Mouse (Mus musculus) heart, adult 8-10 months (tissue): Measurements from ENCODE around the gene Arl15. TPM values are rescaled to one million over a fixed set of nuclear protein-coding genes. Genes with fewer than 3 reads are reported as not detected.

ENCODE experiments used
- DNase-seq: peaks from one replicate; pipeline ENCODE4 v3.0.0; 2022; ENCODE audit warnings: low spot score
- total RNA-seq, 4 experiments: library from RNA; stranded (reverse); gene quantifications; 2 replicates each; pipeline ENCODE4 v1.2.4; 2022

Arl15 gene
- total RNA-seq, 4 experiments from 2014 or later, result 7.1 to 8.2 (median 8.0) TPM

- DNase-seq, result no peak
Observed at GRCm38 (mm10) chr13:113983633-113984032, 189.3 kb downstream of the Arl15 start.

DNA sequence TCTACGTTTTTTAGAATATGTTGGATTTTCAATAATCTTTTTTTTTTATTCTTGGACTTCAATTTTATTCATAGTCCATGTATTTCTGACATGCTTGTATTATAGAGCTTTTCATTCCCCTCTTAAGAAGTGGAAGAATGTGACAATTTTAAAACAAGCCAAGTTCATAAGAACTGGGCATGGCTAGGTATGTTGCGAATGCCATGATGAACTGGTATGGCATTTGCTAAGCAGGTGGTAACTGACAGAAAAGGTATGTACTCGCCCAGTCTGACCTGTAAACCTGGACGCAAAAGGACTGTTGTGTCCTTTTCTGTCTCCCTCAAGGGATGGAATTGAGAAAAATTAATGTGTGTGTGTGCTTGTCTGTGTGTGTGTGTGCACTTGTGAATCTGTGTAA is 190.2 kb downstream of the Arl15 start:
- DNase-seq, result no peak

- DNase-seq, result peak; percentile 24
Observed at GRCm38 (mm10) chr13:113986864-113987562, 192.7 kb downstream of the Arl15 start.

DNA sequence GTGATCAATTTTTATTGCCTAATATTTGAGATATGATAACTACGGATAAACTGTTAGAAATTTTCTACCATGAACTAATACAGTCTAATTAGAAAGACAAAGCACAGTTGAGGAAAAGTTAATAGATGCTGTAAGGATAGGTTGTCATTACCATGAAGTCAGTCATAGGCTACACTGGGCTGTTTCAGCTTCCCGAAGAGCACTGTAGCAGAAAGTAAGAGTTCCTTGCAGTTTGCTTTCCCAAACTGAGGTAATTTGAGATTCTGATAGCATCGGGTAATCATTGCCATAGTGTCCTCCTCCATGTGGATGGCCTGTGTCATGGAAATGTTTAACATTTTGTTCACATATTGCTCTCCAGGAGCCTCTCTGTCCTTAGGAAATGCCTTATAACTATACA is 195.9 kb downstream of the Arl15 start:
- DNase-seq, result no peak

DNA sequence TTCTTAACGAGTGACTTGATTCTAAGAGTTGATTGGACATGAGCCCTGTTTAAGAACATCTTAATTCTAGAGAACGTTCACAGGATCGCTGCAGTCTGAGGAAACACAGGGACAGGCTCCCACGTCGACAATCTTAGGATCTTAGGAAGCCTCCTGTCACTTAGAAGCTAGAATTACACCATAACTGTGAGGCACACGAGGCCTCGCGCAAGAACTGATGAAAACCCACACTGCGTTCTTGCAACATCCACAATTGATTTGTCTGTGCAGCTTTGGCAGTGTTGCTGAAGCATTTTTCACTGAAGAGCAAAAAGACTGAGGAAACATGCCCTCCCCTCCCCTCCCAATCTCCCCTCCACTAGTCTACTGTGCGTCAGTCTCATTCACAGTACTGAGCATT is 196.4 kb downstream of the Arl15 start:
- DNase-seq, result no peak

GRCm38 (mm10) chr13:113993066-113993465 is 198.8 kb downstream of the Arl15 start:
- DNase-seq, result no peak

- no peak for DNase-seq
Observed at GRCm38 (mm10) chr13:113994586-113994985, 200.3 kb downstream of the Arl15 start.

- DNase-seq, result no peak
Observed at GRCm38 (mm10) chr13:113995490-113996236, 201.4 kb downstream of the Arl15 start.

GRCm38 (mm10) chr13:113998811-113999210 is 204.5 kb downstream of the Arl15 start:
- DNase-seq, result no peak

- DNase-seq, result no peak
Observed at GRCm38 (mm10) chr13:114003463-114003862, 209.2 kb downstream of the Arl15 start.

DNA sequence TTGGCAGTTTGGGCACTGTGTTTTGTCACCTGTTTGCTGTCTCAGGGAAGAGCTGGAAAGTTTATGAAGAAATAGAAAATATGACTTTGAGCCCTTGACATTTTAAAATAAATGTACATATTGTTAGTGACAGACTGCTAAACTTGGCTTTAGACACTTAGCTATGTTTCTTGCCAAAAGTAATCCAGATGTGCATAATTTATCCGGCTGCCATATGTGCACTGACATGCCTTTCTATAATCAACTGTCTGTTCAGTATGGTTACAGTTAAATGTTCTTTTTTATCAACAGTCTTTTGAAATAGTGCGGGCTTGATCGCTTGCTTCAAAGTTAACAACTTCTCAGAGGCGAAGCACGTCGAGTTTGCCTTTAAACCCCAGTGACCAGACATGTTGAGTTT is 209.9 kb downstream of the Arl15 start:
- DNase-seq, result no peak

- DNase-seq, result no peak
Observed at GRCm38 (mm10) chr13:114009786-114010185, 215.5 kb downstream of the Arl15 start.

GRCm38 (mm10) chr13:114010521-114010920 is 216.2 kb downstream of the Arl15 start:
- no peak for DNase-seq

DNA sequence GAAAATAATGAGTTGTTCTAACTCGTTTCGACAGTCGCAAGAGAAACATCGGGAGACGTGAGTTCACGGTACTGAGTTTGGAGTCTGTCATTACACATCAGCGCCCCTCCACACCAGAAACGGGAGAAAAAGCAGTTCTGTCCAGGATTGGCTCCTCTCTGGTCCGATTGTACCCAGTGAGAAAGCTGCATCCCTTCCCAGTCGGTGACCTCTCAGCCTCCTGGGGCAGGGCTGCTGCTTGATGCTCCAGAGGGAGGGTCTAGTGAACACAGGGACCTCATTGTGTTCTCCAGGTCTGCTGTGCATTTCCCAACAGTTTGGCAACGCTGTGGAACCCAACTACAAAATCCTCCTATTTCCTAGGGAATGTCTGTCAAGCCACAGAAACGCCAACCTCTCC is 216.7 kb downstream of the Arl15 start:
- peak; percentile 40 for DNase-seq

GRCm38 (mm10) chr13:114017928-114018327 is 223.6 kb downstream of the Arl15 start:
- peak; percentile 45 for DNase-seq

DNA sequence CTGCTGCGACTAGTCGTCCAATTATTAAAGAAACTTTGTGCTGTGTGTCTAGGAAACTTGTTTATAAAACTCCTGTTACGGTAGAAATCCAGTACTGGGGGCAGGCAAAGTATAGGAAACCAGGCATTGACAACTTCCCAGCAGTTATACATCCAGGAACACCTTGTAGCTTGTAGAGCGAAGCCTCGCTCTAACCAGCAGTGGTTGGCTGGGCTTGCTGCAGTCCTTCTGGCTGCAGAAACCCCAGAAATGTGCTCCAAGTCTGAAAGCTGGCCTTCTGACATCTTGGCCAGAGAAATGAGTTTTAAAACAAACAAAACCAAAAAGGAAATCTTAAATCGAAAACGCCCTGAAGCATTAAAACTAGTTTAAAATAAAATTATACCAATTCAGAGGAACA is 229.2 kb downstream of the Arl15 start:
- peak; percentile 26 for DNase-seq

- DNase-seq, result no peak
Observed at GRCm38 (mm10) chr13:114026306-114026705, 232.0 kb downstream of the Arl15 start.

DNA sequence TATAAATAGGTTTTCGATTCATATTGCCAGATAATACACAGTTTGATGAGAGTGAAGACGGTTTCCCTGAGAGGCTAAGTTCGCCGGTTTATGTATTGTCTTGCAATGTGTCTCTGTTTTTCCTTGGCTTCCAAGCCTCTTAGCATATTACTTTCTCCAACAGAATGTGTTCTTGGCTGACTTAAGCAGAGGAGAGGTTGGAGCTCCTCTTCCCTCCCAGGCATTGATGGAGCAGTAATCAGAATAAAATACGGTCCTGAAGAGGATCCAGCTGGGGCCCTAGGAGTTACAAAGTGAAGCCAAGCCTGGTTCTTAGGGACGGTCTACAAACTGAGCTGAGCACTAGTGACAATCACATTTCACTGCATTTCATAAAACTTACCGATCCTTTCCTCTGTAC is 232.4 kb downstream of the Arl15 start:
- DNase-seq, result no peak

GRCm38 (mm10) chr13:114048071-114048470 is 253.8 kb downstream of the Arl15 start:
- DNase-seq, result no peak

GRCm38 (mm10) chr13:114048688-114049087 is 254.4 kb downstream of the Arl15 start:
- DNase-seq, result no peak

DNA sequence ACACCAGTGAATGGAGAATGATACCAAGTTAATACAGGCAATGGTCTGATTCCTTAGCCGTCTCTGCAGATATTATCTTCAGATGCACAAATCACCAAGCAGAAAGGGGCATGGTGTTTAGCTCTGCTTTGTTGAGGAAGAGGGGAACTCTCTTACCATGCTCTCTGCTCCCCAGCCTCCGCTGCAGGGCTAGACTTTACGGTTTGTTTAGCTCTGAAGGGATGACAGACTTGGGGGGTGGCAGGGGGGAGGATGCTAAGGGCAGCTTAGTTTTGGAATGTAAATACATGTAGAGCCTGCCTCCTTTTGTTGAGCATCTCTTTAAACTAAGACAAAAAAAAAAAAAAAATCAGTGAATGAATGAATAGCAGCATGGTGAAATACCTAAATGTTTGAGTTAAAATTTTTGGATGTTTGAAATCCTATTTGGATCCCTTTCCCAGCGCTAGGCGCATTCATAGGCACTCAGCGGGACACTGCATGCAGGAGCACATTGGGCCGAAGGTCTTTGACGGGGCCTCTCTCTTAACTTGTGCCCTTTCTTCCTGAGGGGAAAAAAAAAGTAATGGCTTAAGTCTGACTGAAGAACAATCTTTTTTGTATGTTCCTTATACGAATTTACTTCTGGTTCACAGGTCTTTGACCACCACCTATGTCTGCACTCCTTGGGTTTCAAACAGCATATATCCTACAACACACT is 257.0 kb downstream of the Arl15 start:
- DNase-seq, result no peak

GRCm38 (mm10) chr13:114052426-114053205 is 258.3 kb downstream of the Arl15 start:
- DNase-seq, result no peak
